Mouse (Mus musculus): ENCODE measurements around the gene Cd3eap.

Gene Cd3eap

GRCm38 (mm10) chr7:19361720-19362119 lies 2.4 kb upstream of the Cd3eap start:
- DNase-seq (ENCODE audit: low read depth), result peak; percentile 86

- peak; percentile 93 for DNase-seq (ENCODE audit: low read depth)
These were observed 1.7 kb upstream of the Cd3eap start for GRCm38 (mm10) chr7:19360944-19361343.

GRCm38 (mm10) chr7:19359892-19360641 lies 784 bp upstream of the Cd3eap start:
- DNase-seq (ENCODE audit: low read depth), result peak; percentile 71

GRCm38 (mm10) chr7:19358634-19359033 lies 649 bp downstream of the Cd3eap start:
- peak; percentile 50 for DNase-seq (ENCODE audit: low read depth)

- no peak for DNase-seq (ENCODE audit: low read depth)
These were observed 1.6 kb downstream of the Cd3eap start for GRCm38 (mm10) chr7:19357381-19358375.

GRCm38 (mm10) chr7:19356311-19356710 lies 3.0 kb downstream of the Cd3eap start:
- DNase-seq (ENCODE audit: low read depth), result no peak

GRCm38 (mm10) chr7:19354991-19355390 lies 4.3 kb downstream of the Cd3eap start:
- no peak for DNase-seq (ENCODE audit: low read depth)

- no peak for DNase-seq (ENCODE audit: low read depth)
These were observed 9.1 kb downstream of the Cd3eap start for GRCm38 (mm10) chr7:19350221-19350620.

GRCm38 (mm10) chr7:19349188-19349915 lies 9.9 kb downstream of the Cd3eap start:
- no peak for DNase-seq (ENCODE audit: low read depth)

- peak; percentile 97 for DNase-seq (ENCODE audit: low read depth)
These were observed 14.3 kb downstream of the Cd3eap start for GRCm38 (mm10) chr7:19344938-19345471.

- peak; percentile 67 for DNase-seq (ENCODE audit: low read depth)
These were observed 14.9 kb downstream of the Cd3eap start, which contains the start of gene Ercc1 for GRCm38 (mm10) chr7:19344237-19344847. Gene Ercc1 (plus strand): TSS chr7:19344778.

- DNase-seq (ENCODE audit: low read depth), result peak; percentile 85
These were observed 16.0 kb downstream of the Cd3eap start for GRCm38 (mm10) chr7:19343210-19343808.

- peak; percentile 76 for DNase-seq (ENCODE audit: low read depth)
These were observed 16.7 kb downstream of the Cd3eap start for GRCm38 (mm10) chr7:19342481-19343027.

GRCm38 (mm10) chr7:19341761-19342409 lies 17.4 kb downstream of the Cd3eap start:
- no peak for DNase-seq (ENCODE audit: low read depth)

GRCm38 (mm10) chr7:19341250-19341649 lies 18.0 kb downstream of the Cd3eap start:
- no peak for DNase-seq (ENCODE audit: low read depth)

GRCm38 (mm10) chr7:19338596-19338995 lies 20.7 kb downstream of the Cd3eap start:
- peak; percentile 44 for DNase-seq (ENCODE audit: low read depth)

- DNase-seq (ENCODE audit: low read depth), result peak; percentile 78
These were observed 21.2 kb downstream of the Cd3eap start for GRCm38 (mm10) chr7:19338060-19338459.

GRCm38 (mm10) chr7:19337122-19337521 lies 22.2 kb downstream of the Cd3eap start:
- DNase-seq (ENCODE audit: low read depth), result no peak

- DNase-seq (ENCODE audit: low read depth), result peak; percentile 77
These were observed 23.7 kb downstream of the Cd3eap start for GRCm38 (mm10) chr7:19335583-19335982.
